Mouse (Mus musculus) heart, embryonic 12.5 days (tissue): Measurements from ENCODE around the gene Plpp3. TPM values are rescaled to one million over a fixed set of nuclear protein-coding genes. Genes with fewer than 3 reads are reported as not detected.

Experiments
- ATAC-seq: fragments of 200-750 bp; cut with Nextera tagmentation; 2 replicates; pipeline ENCODE4 v1.8.0; 2017; ENCODE audit warnings: moderate TSS enrichment, moderate library complexity; ENCODE audit not compliant: insufficient number of reproducible peaks, low FRiP score
- H3K27ac ChIP-seq: fragments of 300-500 bp; sonication (generic); 2 replicates; pipeline ENCODE4 v1.5.1; 2016; ENCODE audit warnings: mild to moderate bottlenecking, moderate library complexity; ENCODE audit not compliant: poor library complexity, severe bottlenecking
- H3K27me3 ChIP-seq: fragments of 300-500 bp; sonication (generic); replicated peaks from 2 replicates; pipeline ENCODE4 v1.6.1; 2016; ENCODE audit warnings: mild to moderate bottlenecking, moderate library complexity
- H3K36me3 ChIP-seq: fragments of 300-500 bp; sonication (generic); 2 replicates; pipeline ENCODE4 v1.6.1; 2016; ENCODE audit warnings: mild to moderate bottlenecking, moderate library complexity
- H3K4me1 ChIP-seq: fragments of 300-500 bp; sonication (generic); replicated peaks from 2 replicates; pipeline ENCODE4 v1.6.1; 2016; ENCODE audit warnings: mild to moderate bottlenecking
- H3K4me2 ChIP-seq: fragments of 300-500 bp; sonication (generic); 2 replicates; pipeline ENCODE4 v1.6.1; 2016; ENCODE audit warnings: mild to moderate bottlenecking, moderate library complexity
- H3K4me3 ChIP-seq: fragments of 300-500 bp; sonication (generic); 2 replicates; pipeline ENCODE4 v1.5.1; 2016; ENCODE audit warnings: mild to moderate bottlenecking
- H3K9ac ChIP-seq: fragments of 300-500 bp; sonication (generic); 2 replicates; pipeline ENCODE4 v1.6.1; 2016; ENCODE audit warnings: mild to moderate bottlenecking, moderate library complexity
- H3K9me3 ChIP-seq: fragments of 300-500 bp; sonication (generic); replicated peaks from 2 replicates; pipeline ENCODE4 v1.6.1; 2016; ENCODE audit warnings: mild to moderate bottlenecking, moderate library complexity
- WGBS: fragments of 180-500 bp; shearing (Covaris S2); methylation state at CpG from one replicate; pipeline ENCODE4 v1.1.7; 2016; 5-methylcytosine and 5-hydroxymethylcytosine counted together
- polyA plus RNA-seq: library from polyadenylated mRNA; unstranded; fragments of >200 nt; fragmentation: Nextera tagmentation; extraction: Ambion mirVana; gene quantifications from 2 replicates; pipeline ENCODE4 v1.2.1, GENCODE M21; 2016

The Plpp3 gene
- polyA plus RNA-seq = 28.6 and 30.3 TPM in 2 replicates

- under 1% methylated on average over 77 of the region's 77 CpGs for WGBS
- peak within 1 kb of the TSS; percentile 75 for H3K4me3 ChIP-seq
- peak within 1 kb of the TSS; percentile 85 for H3K27ac ChIP-seq
- H3K9ac ChIP-seq = peak within 1 kb of the TSS; percentile 82
- H3K27me3 ChIP-seq = peaks cover 10% of the 10 kb centered on the region; the same call in 1 of the 2 replicates
- ATAC-seq = peak; percentile 87
- peaks cover 5% of the 10 kb centered on the region; the same call in 1 of the 2 replicates for H3K36me3 ChIP-seq
- H3K4me2 ChIP-seq = peak within 1 kb of the TSS; percentile 68
- H3K9me3 ChIP-seq = no peaks in the 10 kb centered on the region
- H3K4me1 ChIP-seq = peaks cover 10% of the 10 kb centered on the region; the same call in 1 of the 2 replicates
These were observed at the start of gene Plpp3 for GRCm38 (mm10) chr4:105157276-105158168. Gene Plpp3 (plus strand): TSS chr4:105157347.

- H3K9me3 ChIP-seq = no peaks in the 10 kb centered on the region
- peaks cover 28% of the 10 kb centered on the region for H3K4me1 ChIP-seq
- no peak for ATAC-seq
- peak overlapping the region; percentile 94 for H3K27ac ChIP-seq
- H3K4me2 ChIP-seq = peak overlapping the region; percentile 67
- 0 out of 2 replicates have a peak, but pooled peaks cover 3% of the 10 kb centered on the region for H3K27me3 ChIP-seq
- peak overlapping the region; percentile 90 for H3K4me3 ChIP-seq
- WGBS = 45% methylated on average over 12 of the region's 12 CpGs
- H3K9ac ChIP-seq = peak overlapping the region; percentile 76
- H3K36me3 ChIP-seq = no peaks in the 10 kb centered on the region
These were observed 49.1 kb upstream of the Plpp3 start for GRCm38 (mm10) chr4:105107943-105108640.

GRCm38 (mm10) chr4:105108641-105109198 is 48.4 kb upstream of the Plpp3 start:
- 23% methylated on average over 5 of the region's 5 CpGs for WGBS
- 0 out of 2 replicates have a peak, but pooled peaks have one; percentile 35 for ATAC-seq
- Histone ChIP-seq H3K9ac (peak overlapping the region; percentile 97), H3K4me2 (peak overlapping the region; percentile 74), H3K4me3 (peak overlapping the region; percentile 90), H3K9me3 (no peaks in the 10 kb centered on the region), H3K4me1 (peaks cover 28% of the 10 kb centered on the region), H3K27ac (peak overlapping the region; percentile 94), H3K36me3 (no peaks in the 10 kb centered on the region), H3K27me3 (0 out of 2 replicates have a peak, but pooled peaks cover 3% of the 10 kb centered on the region)

GRCm38 (mm10) chr4:105109199-105109989 is 47.8 kb upstream of the Plpp3 start, which contains the start of gene Prkaa2:
Gene Prkaa2 (minus strand): TSS chr4:105109890.
- H3K9me3 ChIP-seq = no peaks in the 10 kb centered on the region
- ATAC-seq = peak; percentile 80
- H3K4me2 ChIP-seq = peak within 1 kb of the TSS; percentile 74
- WGBS = under 1% methylated on average over 79 of the region's 80 CpGs
- peak within 1 kb of the TSS; percentile 97 for H3K9ac ChIP-seq
- H3K27ac ChIP-seq = peak within 1 kb of the TSS; percentile 94
- no peaks in the 10 kb centered on the region for H3K36me3 ChIP-seq
- 0 out of 2 replicates have a peak, but pooled peaks cover 3% of the 10 kb centered on the region for H3K27me3 ChIP-seq
- H3K4me3 ChIP-seq = peak within 1 kb of the TSS; percentile 90
- H3K4me1 ChIP-seq = peaks cover 28% of the 10 kb centered on the region

- 3% methylated on average over 24 of the region's 24 CpGs for WGBS
- peak overlapping the region; percentile 90 for H3K4me3 ChIP-seq
- H3K9ac ChIP-seq = peak overlapping the region; percentile 97
- 0 out of 2 replicates have a peak, but pooled peaks cover 3% of the 10 kb centered on the region for H3K27me3 ChIP-seq
- peak overlapping the region; percentile 74 for H3K4me2 ChIP-seq
- H3K27ac ChIP-seq = peak overlapping the region; percentile 94
- H3K4me1 ChIP-seq = peaks cover 21% of the 10 kb centered on the region
- no peaks in the 10 kb centered on the region for H3K9me3 ChIP-seq
- ATAC-seq = peak; percentile 56
- no peaks in the 10 kb centered on the region for H3K36me3 ChIP-seq
These were observed 47.0 kb upstream of the Plpp3 start for GRCm38 (mm10) chr4:105109990-105110683.

- H3K4me1 ChIP-seq = peaks cover 17% of the 10 kb centered on the region
- peak overlapping the region; percentile 97; the same call in 1 of the 2 replicates for H3K9ac ChIP-seq
- peak overlapping the region; percentile 94 for H3K27ac ChIP-seq
- no peaks in the 10 kb centered on the region for H3K9me3 ChIP-seq
- WGBS = 57% methylated on average over 4 of the region's 4 CpGs
- peak overlapping the region; percentile 90 for H3K4me3 ChIP-seq
- H3K4me2 ChIP-seq = peak overlapping the region; percentile 74
- no peaks in the 10 kb centered on the region for H3K36me3 ChIP-seq
- no peak for ATAC-seq
- 0 out of 2 replicates have a peak, but pooled peaks cover 3% of the 10 kb centered on the region for H3K27me3 ChIP-seq
These were observed 46.5 kb upstream of the Plpp3 start for GRCm38 (mm10) chr4:105110684-105111035.

GRCm38 (mm10) chr4:105111770-105112169 is 45.4 kb upstream of the Plpp3 start:
- Histone ChIP-seq H3K27me3 (0 out of 2 replicates have a peak, but pooled peaks cover 3% of the 10 kb centered on the region), H3K4me1 (peaks cover 12% of the 10 kb centered on the region), H3K9ac (no peak overlapping the region), H3K4me2 (no peak overlapping the region), H3K27ac (no peak overlapping the region), H3K4me3 (no peak overlapping the region), H3K36me3 (no peaks in the 10 kb centered on the region), H3K9me3 (no peaks in the 10 kb centered on the region)
- ATAC-seq = no peak
- WGBS = 78% methylated on average over 11 of the region's 11 CpGs

GRCm38 (mm10) chr4:105113042-105113441 is 44.1 kb upstream of the Plpp3 start:
- no peak for ATAC-seq
- no peak overlapping the region for H3K9ac ChIP-seq
- peaks cover 13% of the 10 kb centered on the region for H3K4me1 ChIP-seq
- H3K9me3 ChIP-seq = no peaks in the 10 kb centered on the region
- no peak overlapping the region for H3K4me2 ChIP-seq
- H3K27ac ChIP-seq = no peak overlapping the region
- H3K36me3 ChIP-seq = no peaks in the 10 kb centered on the region
- no peak overlapping the region for H3K4me3 ChIP-seq
- H3K27me3 ChIP-seq = no peaks in the 10 kb centered on the region
- 83% methylated on average over 5 of the region's 5 CpGs for whole genome bisulfite sequencing

GRCm38 (mm10) chr4:105113468-105113867 is 43.7 kb upstream of the Plpp3 start:
- no peaks in the 10 kb centered on the region for H3K9me3 ChIP-seq
- H3K27me3 ChIP-seq = no peaks in the 10 kb centered on the region
- no peak overlapping the region for H3K27ac ChIP-seq
- H3K36me3 ChIP-seq = no peaks in the 10 kb centered on the region
- no peak overlapping the region for H3K9ac ChIP-seq
- ATAC-seq = no peak
- peaks cover 18% of the 10 kb centered on the region for H3K4me1 ChIP-seq
- no peak overlapping the region for H3K4me2 ChIP-seq
- H3K4me3 ChIP-seq = no peak overlapping the region
- 80% methylated on average over 3 of the region's 3 CpGs for WGBS

- Histone ChIP-seq H3K9ac (no peak overlapping the region), H3K4me2 (no peak overlapping the region), H3K27me3 (no peaks in the 10 kb centered on the region), H3K27ac (no peak overlapping the region), H3K4me1 (peaks cover 13% of the 10 kb centered on the region), H3K36me3 (no peaks in the 10 kb centered on the region), H3K9me3 (no peaks in the 10 kb centered on the region), H3K4me3 (no peak overlapping the region)
- no peak for ATAC-seq
- WGBS = 73% methylated on average over 6 of the region's 6 CpGs
These were observed 36.1 kb upstream of the Plpp3 start for GRCm38 (mm10) chr4:105121081-105121480.
